Mouse (Mus musculus): ENCODE data around the gene Nipsnap1. TPM values are rescaled to one million over a fixed set of nuclear protein-coding genes. Genes with fewer than 3 reads are reported as not detected.

Gene Nipsnap1
- total and polyA plus RNA-seq, 3 experiments, result 22.5 to 36.0 (median 24.4) TPM

GRCm38 (mm10) chr11:4849258-4849943, 24.4 kb upstream of the Nipsnap1 start, which contains the start of gene Nf2:
Nf2 (minus strand) TSS chr11:4849536.
- Histone ChIP-seq H3K4me3 (ENCODE audit: low read depth, low read length) (peak within 1 kb of the TSS; percentile 88), H3K9me3 (replicated peaks) (0 out of 2 replicates have a peak, but pooled peaks cover 2% of the 10 kb centered on the region), H3K27me3 (ENCODE audit: insufficient read depth, low read length) (no peaks in the 10 kb centered on the region), H3K4me1 (ENCODE audit: insufficient read depth, low read depth, low read length) (peaks cover 23% of the 10 kb centered on the region), H3K36me3 (replicated peaks) (peaks cover 17% of the 10 kb centered on the region)
- peak; percentile 99 for ATAC-seq (ENCODE audit: extremely low read depth, insufficient number of reproducible peaks, low FRiP score, poor library complexity, severe bottlenecking)
- TF ChIP-seq POLR2AphosphoS5 (IDR thresholded peaks at IDR 0.05; ENCODE audit: insufficient replicate concordance, low read depth, low read length), result no peak
- TF ChIP-seq GATA2 (IDR thresholded peaks at IDR 0.05; ENCODE audit: borderline replicate concordance, low read depth, low read length), result no peak
- TF ChIP-seq CTCF (IDR thresholded peaks at IDR 0.05; ENCODE audit: low read depth, low read length), result no peak
- TF ChIP-seq TAL1 (conservative IDR thresholded peaks at IDR 0.05; ENCODE audit: low read depth, low read length), result no peak
- no peak for TF ChIP-seq GATA1 (IDR thresholded peaks at IDR 0.05; ENCODE audit: borderline replicate concordance, low read length)
- DNase-seq (ENCODE audit: low spot score), result peak; percentile 91

GRCm38 (mm10) chr11:4850404-4850803, 23.3 kb upstream of the Nipsnap1 start:
- Histone ChIP-seq H3K27me3 (ENCODE audit: insufficient read depth, low read length) (peaks cover 2% of the 10 kb centered on the region; the same call in 1 of the 2 replicates), H3K9me3 (replicated peaks) (0 out of 2 replicates have a peak, but pooled peaks cover 2% of the 10 kb centered on the region), H3K4me3 (ENCODE audit: low read depth, low read length) (no peak overlapping the region; the same call in 1 of the 2 replicates), H3K4me1 (ENCODE audit: insufficient read depth, low read depth, low read length) (peaks cover 23% of the 10 kb centered on the region), H3K36me3 (replicated peaks) (peaks cover 12% of the 10 kb centered on the region)
- TF ChIP-seq CTCF (IDR thresholded peaks at IDR 0.05; ENCODE audit: low read depth, low read length) (no peak), GATA2 (IDR thresholded peaks at IDR 0.05; ENCODE audit: borderline replicate concordance, low read depth, low read length) (no peak), GATA1 (IDR thresholded peaks at IDR 0.05; ENCODE audit: borderline replicate concordance, low read length) (no peak)
- ATAC-seq (ENCODE audit: extremely low read depth, insufficient number of reproducible peaks, low FRiP score, poor library complexity, severe bottlenecking) (no peak), DNase-seq (ENCODE audit: low spot score) (no peak)

- Histone ChIP-seq H3K27me3 (ENCODE audit: insufficient read depth, low read length) (peaks cover 5% of the 10 kb centered on the region; the same call in 1 of the 2 replicates), H3K4me1 (ENCODE audit: insufficient read depth, low read depth, low read length) (peaks cover 5% of the 10 kb centered on the region), H3K4me3 (ENCODE audit: low read depth, low read length) (no peak overlapping the region), H3K36me3 (replicated peaks) (no peaks in the 10 kb centered on the region), H3K9me3 (replicated peaks) (0 out of 2 replicates have a peak, but pooled peaks cover 2% of the 10 kb centered on the region)
- DNase-seq (ENCODE audit: low spot score), result no peak
- TF ChIP-seq TAL1 (conservative IDR thresholded peaks at IDR 0.05; ENCODE audit: low read depth, low read length), result no peak
- TF ChIP-seq GATA2 (IDR thresholded peaks at IDR 0.05; ENCODE audit: borderline replicate concordance, low read depth, low read length), result no peak
- no peak for TF ChIP-seq POLR2AphosphoS5 (IDR thresholded peaks at IDR 0.05; ENCODE audit: insufficient replicate concordance, low read depth, low read length)
- TF ChIP-seq CTCF (IDR thresholded peaks at IDR 0.05; ENCODE audit: low read depth, low read length), result no peak
- TF ChIP-seq GATA1 (IDR thresholded peaks at IDR 0.05; ENCODE audit: borderline replicate concordance, low read length), result no peak
- no peak for ATAC-seq (ENCODE audit: extremely low read depth, insufficient number of reproducible peaks, low FRiP score, poor library complexity, severe bottlenecking)
These were observed 20.7 kb upstream of the Nipsnap1 start for GRCm38 (mm10) chr11:4853021-4853420.

GRCm38 (mm10) chr11:4854181-4854580, 19.6 kb upstream of the Nipsnap1 start:
- H3K36me3 ChIP-seq (replicated peaks), result no peaks in the 10 kb centered on the region
- TF ChIP-seq CTCF (IDR thresholded peaks at IDR 0.05; ENCODE audit: low read depth, low read length) (no peak), POLR2AphosphoS5 (IDR thresholded peaks at IDR 0.05; ENCODE audit: insufficient replicate concordance, low read depth, low read length) (no peak), TAL1 (conservative IDR thresholded peaks at IDR 0.05; ENCODE audit: low read depth, low read length) (no peak), GATA1 (IDR thresholded peaks at IDR 0.05; ENCODE audit: borderline replicate concordance, low read length) (no peak), GATA2 (IDR thresholded peaks at IDR 0.05; ENCODE audit: borderline replicate concordance, low read depth, low read length) (no peak)
- H3K9me3 ChIP-seq (replicated peaks), result 0 out of 2 replicates have a peak, but pooled peaks cover 2% of the 10 kb centered on the region
- peaks cover 3% of the 10 kb centered on the region for H3K4me1 ChIP-seq (ENCODE audit: insufficient read depth, low read depth, low read length)
- no peak for ATAC-seq (ENCODE audit: extremely low read depth, insufficient number of reproducible peaks, low FRiP score, poor library complexity, severe bottlenecking)
- H3K27me3 ChIP-seq (ENCODE audit: insufficient read depth, low read length), result peaks cover 17% of the 10 kb centered on the region; the same call in 1 of the 2 replicates
- no peak overlapping the region for H3K4me3 ChIP-seq (ENCODE audit: low read depth, low read length)
- DNase-seq (ENCODE audit: low spot score), result no peak

GRCm38 (mm10) chr11:4858416-4858815, 15.3 kb upstream of the Nipsnap1 start:
- DNase-seq (ENCODE audit: low spot score) (no peak), ATAC-seq (ENCODE audit: extremely low read depth, insufficient number of reproducible peaks, low FRiP score, poor library complexity, severe bottlenecking) (no peak)
- Histone ChIP-seq H3K4me3 (ENCODE audit: low read depth, low read length) (no peak overlapping the region), H3K9me3 (replicated peaks) (no peaks in the 10 kb centered on the region), H3K36me3 (replicated peaks) (no peaks in the 10 kb centered on the region), H3K27me3 (ENCODE audit: insufficient read depth, low read length) (peaks cover 47% of the 10 kb centered on the region), H3K4me1 (ENCODE audit: insufficient read depth, low read depth, low read length) (peaks cover 5% of the 10 kb centered on the region)
- TF ChIP-seq POLR2AphosphoS5 (IDR thresholded peaks at IDR 0.05; ENCODE audit: insufficient replicate concordance, low read depth, low read length) (no peak), TAL1 (conservative IDR thresholded peaks at IDR 0.05; ENCODE audit: low read depth, low read length) (no peak), GATA1 (IDR thresholded peaks at IDR 0.05; ENCODE audit: borderline replicate concordance, low read length) (no peak)

GRCm38 (mm10) chr11:4860986-4861385, 12.8 kb upstream of the Nipsnap1 start:
- no peak for ATAC-seq (ENCODE audit: extremely low read depth, insufficient number of reproducible peaks, low FRiP score, poor library complexity, severe bottlenecking)
- Histone ChIP-seq H3K9me3 (replicated peaks) (no peaks in the 10 kb centered on the region), H3K4me1 (ENCODE audit: insufficient read depth, low read depth, low read length) (peaks cover 5% of the 10 kb centered on the region), H3K36me3 (replicated peaks) (no peaks in the 10 kb centered on the region), H3K4me3 (ENCODE audit: low read depth, low read length) (no peak overlapping the region), H3K27me3 (ENCODE audit: insufficient read depth, low read length) (peaks cover 51% of the 10 kb centered on the region)
- TF ChIP-seq CTCF (IDR thresholded peaks at IDR 0.05; ENCODE audit: low read depth, low read length) (no peak), POLR2AphosphoS5 (IDR thresholded peaks at IDR 0.05; ENCODE audit: insufficient replicate concordance, low read depth, low read length) (no peak), TAL1 (conservative IDR thresholded peaks at IDR 0.05; ENCODE audit: low read depth, low read length) (no peak), GATA2 (IDR thresholded peaks at IDR 0.05; ENCODE audit: borderline replicate concordance, low read depth, low read length) (no peak), GATA1 (IDR thresholded peaks at IDR 0.05; ENCODE audit: borderline replicate concordance, low read length) (no peak)
- DNase-seq (ENCODE audit: low spot score), result no peak

All from G1E (cell line).